Mouse (Mus musculus): Measurements from ENCODE around the gene Pank4.

Gene Pank4

DNA sequence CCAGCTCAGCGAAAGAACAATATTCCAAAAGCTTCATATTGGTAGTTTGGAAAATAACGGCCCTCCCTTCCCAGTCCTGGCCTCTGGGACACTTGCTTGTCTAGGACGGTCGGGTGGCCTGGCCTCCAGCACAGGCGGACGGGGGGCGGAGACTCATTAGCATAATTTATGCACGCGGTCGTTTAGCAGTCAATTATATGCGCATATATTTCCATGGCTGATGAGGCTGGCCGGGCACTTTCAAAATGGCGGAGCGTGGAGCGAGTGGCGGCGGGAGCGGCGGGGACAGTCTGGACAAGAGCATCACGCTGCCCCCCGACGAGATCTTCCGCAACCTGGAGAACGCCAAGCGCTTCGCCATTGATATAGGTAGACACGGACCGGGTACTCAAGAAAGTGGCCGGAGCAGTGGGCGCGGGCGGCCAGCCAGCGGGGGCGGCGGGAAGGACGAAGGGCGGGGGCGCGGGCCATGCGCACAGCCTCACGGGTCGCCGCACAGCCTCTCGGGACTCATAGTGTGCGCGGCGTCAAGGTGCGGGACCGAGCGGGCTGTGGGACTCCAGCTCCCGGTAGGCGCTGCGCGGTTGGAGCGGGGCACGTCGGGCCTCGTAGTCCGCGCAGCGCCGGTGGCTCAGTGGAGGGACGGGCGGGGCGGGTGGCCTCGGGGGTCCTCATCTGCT, at the start of gene Pank4:
Gene Pank4, plus strand, starts transcription at position 223 of the 680 bp plus-strand sequence.
- peak; percentile 92 for DNase-seq (ENCODE audit: low read depth)

DNA sequence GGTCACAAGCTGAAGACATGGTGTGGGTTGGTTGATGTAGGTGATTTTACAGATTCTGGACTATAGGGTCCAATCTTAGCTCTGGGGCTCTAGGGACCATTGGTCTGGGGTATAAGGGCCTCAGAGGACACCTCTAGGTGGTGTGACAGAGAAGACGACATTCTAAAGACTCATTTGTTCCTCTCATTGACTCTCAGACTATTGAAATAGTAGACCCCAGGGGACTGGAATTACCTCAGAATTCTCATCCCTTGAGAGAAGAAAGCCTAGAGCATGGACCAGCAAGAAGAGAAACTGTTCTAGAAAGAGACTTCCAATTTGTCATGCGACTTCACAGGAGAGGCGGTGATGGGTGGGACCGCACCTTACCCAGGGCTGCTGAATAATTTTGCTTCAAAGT, 49.7 kb upstream of the Pank4 start:
- no peak for DNase-seq (ENCODE audit: low read depth)

DNA sequence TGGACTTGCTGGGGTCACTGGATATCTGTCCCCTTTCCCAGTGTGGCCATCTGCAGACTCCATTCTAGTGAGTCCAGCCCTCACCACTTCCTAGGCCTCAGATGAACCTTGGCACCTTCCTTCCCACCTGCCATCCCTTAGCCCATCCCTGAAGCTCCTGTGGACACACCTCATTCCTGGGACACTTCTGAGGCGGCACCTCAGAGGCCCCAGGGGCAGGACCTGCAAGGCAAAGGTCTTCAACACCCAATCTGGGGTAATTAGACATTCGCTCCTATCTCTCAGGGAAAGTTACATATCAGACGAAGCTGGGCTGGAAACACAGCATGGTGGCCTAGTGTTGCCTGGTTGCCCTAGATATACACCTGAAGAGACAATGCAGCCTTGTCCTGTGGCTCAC, 49.2 kb upstream of the Pank4 start:
- no peak for DNase-seq (ENCODE audit: low read depth)

GRCm38 (mm10) chr4:154915286-154915685, 48.6 kb upstream of the Pank4 start:
- DNase-seq (ENCODE audit: low read depth) = no peak

DNA sequence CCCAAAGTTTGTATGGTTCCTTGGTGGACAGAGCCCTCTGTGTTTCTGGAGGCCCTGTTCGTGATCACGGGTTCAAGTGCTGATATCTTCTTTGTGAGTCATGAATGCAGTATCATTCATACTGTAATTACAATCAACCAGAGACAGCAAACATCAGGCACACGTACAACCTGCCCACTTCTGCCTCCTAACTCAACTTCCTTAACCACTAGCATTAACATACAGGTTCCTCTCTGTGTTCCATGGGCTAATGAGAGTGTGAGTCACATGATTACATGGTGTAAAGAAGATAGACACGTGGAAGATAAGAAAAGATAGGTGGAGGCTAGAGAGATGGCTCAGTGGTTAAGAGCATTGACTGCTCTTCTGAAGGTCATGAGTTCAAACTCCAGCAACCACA, 47.3 kb upstream of the Pank4 start:
- no peak for DNase-seq (ENCODE audit: low read depth)

- DNase-seq (ENCODE audit: low read depth) = no peak
These were observed 41.6 kb upstream of the Pank4 start for GRCm38 (mm10) chr4:154922291-154922690.

DNA sequence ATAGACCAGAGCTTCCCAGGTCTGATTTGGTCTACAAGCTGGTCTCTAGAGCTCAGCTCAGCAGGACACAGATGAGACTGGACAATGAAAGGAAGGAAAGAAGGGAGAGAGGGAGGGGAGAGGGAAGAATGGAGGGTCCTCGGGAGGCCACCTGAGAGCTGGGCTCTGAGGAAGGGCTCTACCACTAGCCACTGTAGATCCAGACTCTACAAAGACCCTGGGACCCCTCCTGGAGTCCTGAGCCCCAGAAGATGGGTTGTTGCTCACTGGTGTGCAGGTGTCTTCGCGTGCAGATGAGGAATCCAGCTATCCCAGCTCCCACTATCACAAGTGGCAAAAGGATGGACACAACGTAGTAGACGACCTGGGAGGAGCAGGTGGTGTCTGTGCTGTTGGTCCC, 41.0 kb upstream of the Pank4 start:
- no peak for DNase-seq (ENCODE audit: low read depth)

DNA sequence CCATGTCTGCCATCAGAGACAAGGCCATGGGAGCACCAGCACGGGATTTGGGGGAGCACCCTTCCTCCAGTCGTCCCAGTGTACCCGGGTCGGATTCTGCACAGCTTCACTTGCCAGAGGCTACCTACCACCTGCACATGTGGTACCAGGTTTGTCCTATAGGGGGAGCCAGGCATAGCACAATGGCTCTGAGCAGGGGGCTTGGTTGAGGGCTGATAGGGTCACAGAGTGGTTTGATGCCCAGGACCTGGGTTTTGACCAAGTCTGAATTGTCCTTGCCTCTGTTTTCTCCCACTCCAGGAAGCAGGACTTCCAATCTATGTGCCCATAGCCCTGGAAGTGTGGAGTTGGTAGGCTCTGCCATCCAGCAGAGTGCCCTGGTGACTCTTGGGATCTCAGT, 38.5 kb upstream of the Pank4 start:
- DNase-seq (ENCODE audit: low read depth) = peak; percentile 79

GRCm38 (mm10) chr4:154926969-154927898, 36.7 kb upstream of the Pank4 start:
- DNase-seq (ENCODE audit: low read depth) = peak; percentile 53

- DNase-seq (ENCODE audit: low read depth) = peak; percentile 82
These were observed 36.0 kb upstream of the Pank4 start for GRCm38 (mm10) chr4:154927899-154928337.

DNA sequence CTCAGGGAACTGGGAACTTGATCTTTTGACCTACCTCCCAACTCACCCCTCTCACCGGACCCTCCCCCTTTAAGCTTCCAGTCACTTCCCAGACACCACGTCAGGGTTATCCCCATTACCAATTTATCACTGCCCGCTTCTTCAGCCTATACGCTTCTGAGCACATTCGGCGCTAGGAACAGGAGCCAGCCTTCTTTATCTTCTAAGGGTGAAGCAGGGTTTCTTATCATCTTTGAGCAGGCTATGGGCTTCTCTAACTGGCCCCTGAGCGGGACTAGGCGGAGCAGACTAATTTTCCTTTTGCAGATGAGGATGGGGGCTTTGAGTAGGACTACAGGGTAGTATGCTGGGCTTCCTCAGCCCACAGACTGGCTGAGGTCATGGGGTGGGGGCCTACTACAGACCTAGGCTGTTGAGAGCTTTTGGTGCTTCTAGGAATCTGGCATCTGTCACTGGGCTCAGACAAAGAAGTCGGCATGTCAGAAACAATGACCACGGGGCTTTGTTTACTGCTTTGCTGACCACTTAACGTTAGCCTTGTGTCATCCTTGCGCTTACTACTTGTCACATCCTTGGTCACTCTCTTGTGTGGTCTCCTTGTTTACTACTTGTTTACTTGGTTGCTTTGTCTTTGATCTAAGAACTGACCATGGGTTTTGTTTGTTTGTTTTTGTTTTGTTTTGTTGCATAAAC, 35.4 kb upstream of the Pank4 start, which contains the start of gene Tnfrsf14:
Gene Tnfrsf14, minus strand, starts transcription at position 169 of the 693 bp plus-strand sequence.
- DNase-seq (ENCODE audit: low read depth) = no peak

DNA sequence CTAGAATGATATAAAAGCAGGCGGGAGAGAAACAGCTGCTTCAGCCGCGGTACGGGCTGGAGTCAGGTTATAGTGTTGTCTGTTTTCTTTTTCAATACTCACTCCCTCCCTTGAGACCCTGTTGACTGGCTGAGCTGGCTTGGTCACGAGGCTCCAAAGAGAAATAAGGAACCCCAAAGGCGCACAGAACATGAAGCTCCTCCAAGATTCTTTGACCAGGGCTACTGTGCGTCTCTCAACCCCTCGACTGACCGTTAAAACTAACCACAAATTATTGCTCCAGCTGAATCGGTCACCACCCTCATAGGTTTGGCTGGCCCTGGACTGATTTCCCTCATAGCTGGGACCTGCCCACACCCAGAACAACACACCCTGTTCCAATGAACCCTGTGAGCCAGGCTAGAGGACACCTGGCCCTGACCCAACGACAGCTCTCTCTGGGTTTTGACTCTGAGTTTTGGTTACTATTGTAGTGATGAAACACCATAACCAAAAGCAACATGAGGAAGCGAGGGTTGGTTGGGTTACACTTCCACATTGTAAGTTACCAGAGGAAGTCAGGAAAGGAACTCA, 34.7 kb upstream of the Pank4 start:
- DNase-seq (ENCODE audit: low read depth) = no peak

DNA sequence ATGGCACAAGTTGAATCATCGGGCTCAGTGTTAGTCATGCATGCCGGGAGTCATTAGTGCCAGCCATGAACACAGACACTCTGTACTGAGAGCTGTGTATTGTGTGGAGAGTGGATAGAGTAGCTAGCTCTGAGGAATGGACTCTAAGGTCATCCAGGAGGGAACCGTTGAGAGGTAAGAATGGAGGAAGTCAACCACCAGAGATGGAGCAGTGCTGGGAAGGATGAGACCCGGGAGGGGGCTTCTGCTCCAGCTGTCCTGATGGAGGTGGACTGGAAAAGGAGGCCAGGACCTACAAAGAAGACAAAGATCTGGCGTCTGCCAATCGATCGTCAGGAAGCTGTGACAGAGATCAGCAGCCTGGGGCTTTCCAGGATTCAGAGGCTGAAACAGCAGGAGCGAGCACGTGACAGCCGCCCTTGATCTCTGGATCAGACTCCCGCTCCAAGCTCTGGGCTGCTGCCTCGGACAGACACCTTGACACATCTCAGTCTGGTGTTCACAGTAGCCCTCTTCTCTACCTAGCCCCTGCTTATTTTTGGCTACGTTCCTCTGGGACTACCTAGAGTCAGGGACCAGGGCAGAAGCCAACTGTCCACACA, 30.5 kb upstream of the Pank4 start:
- no peak for DNase-seq (ENCODE audit: low read depth)

- no peak for DNase-seq (ENCODE audit: low read depth)
These were observed 29.1 kb upstream of the Pank4 start for GRCm38 (mm10) chr4:154934800-154935199.

DNA sequence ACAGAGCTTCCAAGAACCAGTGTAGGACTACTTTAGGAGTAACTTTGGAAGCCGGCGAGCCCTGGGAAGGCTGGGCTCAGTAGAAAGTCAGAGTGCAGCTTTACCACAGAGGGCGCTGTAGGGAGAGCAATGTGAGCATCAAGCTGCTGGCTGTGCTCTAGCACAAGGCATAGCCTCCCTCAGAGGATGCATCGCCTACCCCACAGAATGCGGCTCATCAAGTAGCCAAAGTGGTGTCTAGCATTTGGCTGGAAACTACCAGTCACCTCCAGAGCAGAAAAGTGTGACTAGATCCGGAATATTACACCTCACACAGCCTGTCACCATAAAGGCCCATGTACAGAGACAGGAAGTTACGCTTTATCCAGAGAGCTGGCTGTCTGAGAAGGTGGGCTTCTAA, 28.1 kb upstream of the Pank4 start:
- peak; percentile 81 for DNase-seq (ENCODE audit: low read depth)

DNA sequence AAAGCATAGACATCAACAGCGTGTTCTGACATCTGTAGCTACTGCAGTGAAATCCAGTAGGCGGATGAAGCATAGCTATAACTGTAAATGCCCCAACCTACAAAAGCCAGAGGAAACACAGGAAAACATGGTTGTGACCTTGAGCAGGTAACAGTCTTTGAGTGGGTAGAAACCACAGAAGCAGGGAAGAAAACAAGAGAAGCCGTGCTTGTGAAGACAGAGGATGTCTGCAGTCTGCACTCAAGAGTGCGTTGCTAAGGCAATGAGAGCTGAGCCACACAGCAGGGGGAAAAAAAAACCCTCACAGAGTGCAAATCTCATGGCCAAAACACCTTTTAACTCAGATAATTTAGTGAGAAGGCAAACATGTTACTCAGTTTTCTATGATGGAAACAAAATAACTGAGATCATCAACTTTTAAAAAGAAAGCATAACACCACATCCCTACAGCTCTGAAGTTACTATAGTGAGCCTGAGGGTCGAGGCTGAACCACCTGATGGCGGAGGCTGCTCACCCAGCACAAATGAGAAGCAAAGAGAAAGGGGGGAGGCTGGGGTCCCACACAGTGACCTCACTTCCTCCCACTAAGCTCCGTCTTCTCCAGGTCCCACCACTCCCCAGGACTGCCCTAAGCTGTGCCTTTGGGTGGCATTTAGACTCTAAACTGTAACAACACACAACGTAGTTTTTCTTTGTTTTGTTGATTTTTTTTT, 27.2 kb upstream of the Pank4 start:
- peak; percentile 88 for DNase-seq (ENCODE audit: low read depth)

GRCm38 (mm10) chr4:154937746-154938145, 26.2 kb upstream of the Pank4 start:
- DNase-seq (ENCODE audit: low read depth) = no peak

- no peak for DNase-seq (ENCODE audit: low read depth)
These were observed 23.8 kb upstream of the Pank4 start for GRCm38 (mm10) chr4:154940156-154940555.

GRCm38 (mm10) chr4:154941831-154942230, 22.1 kb upstream of the Pank4 start:
- DNase-seq (ENCODE audit: low read depth) = no peak

DNA sequence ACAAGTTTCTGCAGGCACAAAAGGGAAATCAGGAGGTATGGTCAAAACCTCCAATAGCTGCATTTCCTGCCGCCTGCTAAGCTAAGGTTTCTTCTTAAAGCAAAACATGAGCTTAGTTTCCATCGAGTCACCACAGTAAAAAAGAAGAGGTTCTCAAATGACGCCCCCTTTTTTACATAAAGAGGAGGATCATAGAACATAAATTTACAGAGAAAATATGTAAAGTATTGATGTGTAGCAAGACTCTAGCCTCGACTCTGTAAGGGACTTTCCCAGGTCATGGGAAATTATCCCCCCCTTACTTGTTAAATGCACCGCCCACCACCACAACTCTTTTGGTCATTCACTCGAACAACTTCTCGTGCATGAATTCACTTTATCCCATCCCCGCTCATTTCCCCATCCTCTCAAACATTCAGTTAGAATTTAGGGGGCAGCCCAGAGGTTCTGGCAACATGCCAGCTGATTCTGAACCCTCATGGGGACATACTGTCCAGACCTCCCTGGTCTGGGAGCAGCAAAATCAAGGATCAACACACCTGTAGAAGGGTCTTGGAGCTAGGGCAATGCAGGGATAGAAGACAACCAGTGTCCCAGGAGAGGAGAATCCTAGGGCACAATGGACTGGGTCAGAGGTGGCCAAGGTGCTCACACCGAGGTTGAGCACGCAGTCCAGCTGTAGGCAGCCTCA, 21.1 kb upstream of the Pank4 start:
- DNase-seq (ENCODE audit: low read depth) = peak; percentile 76
